Mouse (Mus musculus): ENCODE measurements around the gene Cd22. TPM values are rescaled to one million over a fixed set of nuclear protein-coding genes. Genes with fewer than 3 reads are reported as not detected.
"Not testable (repeated sequence)": the region's sequence is repeated elsewhere in the genome, so short reads cannot be mapped to it uniquely, and the experiment has no call there.

The Cd22 gene
- polyA plus RNA-seq (2012; ENCODE audit: insufficient read depth, insufficient read length, missing spikeins): 0.40 and 0.88 TPM in 2 replicates

DNA sequence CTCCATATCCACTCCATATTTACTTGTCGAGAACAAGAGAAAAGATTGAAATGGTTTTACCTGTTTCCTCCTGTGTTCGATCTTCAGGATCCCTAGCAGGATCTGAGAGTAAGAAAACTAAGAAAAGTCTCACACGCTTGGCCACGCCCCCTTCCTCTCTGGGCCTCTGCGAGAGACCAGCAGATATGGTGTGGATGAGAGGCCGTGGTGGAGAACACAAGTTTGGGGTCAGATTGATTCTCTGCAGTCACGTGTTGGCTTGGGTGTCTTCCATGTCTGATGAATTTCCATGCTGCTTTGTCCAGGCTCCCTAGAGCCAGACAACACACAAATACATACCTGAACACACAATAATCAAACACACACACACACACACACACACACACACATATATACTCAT is at the start of gene Cd22:
TSS of gene Cd22 (minus strand) at position 167 of the 400 bp plus-strand sequence.
- Histone ChIP-seq H3K4me3 (ENCODE audit: insufficient read depth, low read depth, low read length) (no peak within 1 kb of the TSS), H3K4me1 (ENCODE audit: control insufficient read depth, insufficient read depth, insufficient read length, low read length) (no peaks in the 10 kb centered on the region), H3K27ac (replicated peaks; ENCODE audit: low read depth, low read length) (no peak within 1 kb of the TSS)

DNA sequence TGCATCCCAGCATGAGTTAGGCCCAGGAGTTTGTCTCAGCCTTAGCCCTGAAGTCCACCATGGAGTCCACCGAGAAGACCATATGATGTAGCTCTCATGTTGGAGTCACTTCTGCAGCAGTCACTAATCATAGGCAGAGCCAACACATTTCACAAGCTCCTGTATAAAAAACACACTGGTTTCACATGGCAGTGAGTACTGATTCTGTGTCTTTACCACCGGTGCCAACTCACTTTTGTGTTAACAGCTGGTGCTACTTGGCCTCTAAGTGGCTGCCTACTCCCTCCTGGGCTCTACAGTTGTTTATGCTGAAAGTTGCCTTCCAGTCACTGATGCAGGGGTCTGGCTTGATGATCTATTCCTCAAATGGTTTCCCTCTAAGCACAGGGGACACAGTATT is 44.4 kb upstream of the Cd22 start, which contains the start of gene Hamp2:
TSS of gene Hamp2 (minus strand) at position 101 of the 400 bp plus-strand sequence.
- not testable (repeated sequence) for H3K4me3 ChIP-seq (ENCODE audit: insufficient read depth, low read depth, low read length); H3K4me1 ChIP-seq (ENCODE audit: control insufficient read depth, insufficient read depth, insufficient read length, low read length); H3K27ac ChIP-seq (replicated peaks; ENCODE audit: low read depth, low read length)

DNA sequence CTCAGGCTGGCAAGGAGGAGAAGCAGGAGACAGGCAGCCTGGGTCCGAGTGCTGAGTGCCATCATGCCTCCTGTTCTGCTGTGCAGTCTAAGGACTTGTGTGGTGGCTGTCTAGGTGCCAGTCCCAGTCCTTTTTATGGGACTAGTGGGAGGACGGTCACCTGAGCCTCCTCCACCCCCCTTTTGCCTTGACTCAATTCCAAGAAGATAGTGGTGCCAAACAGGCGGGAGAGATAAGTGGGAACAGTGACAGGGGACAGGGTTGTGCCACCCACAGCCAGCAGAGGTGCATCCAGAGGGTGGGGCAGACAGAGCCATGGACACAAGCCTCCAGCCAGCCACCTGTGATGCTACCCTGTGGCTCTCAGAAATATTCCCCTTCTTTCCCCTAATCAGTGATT is 43.9 kb upstream of the Cd22 start:
- Histone ChIP-seq H3K4me3 (ENCODE audit: insufficient read depth, low read depth, low read length) (no peak overlapping the region), H3K4me1 (ENCODE audit: control insufficient read depth, insufficient read depth, insufficient read length, low read length) (no peaks in the 10 kb centered on the region), H3K27ac (replicated peaks; ENCODE audit: low read depth, low read length) (no peak overlapping the region)

DNA sequence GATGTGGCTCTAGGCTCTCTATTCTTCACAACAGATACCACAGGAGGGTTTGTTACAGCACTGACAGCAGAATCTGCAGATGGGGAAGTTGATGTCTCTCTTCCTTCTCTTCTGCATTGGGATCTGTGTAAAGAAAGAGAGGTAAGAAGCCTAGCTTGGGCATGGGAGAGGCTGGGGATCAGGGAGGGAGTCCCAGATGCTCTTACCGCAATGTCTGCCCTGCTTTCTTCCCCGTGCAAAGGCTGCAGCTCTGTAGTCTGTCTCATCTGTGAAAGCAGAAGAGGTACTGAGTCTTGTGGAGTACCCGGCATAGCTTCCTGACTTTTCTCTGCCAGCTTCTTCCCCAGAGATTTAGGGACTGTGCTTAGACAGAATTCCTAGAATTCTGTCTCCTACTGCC is 42.3 kb upstream of the Cd22 start:
- not testable (repeated sequence) for H3K27ac ChIP-seq (replicated peaks; ENCODE audit: low read depth, low read length); H3K4me1 ChIP-seq (ENCODE audit: control insufficient read depth, insufficient read depth, insufficient read length, low read length); H3K4me3 ChIP-seq (ENCODE audit: insufficient read depth, low read depth, low read length)

DNA sequence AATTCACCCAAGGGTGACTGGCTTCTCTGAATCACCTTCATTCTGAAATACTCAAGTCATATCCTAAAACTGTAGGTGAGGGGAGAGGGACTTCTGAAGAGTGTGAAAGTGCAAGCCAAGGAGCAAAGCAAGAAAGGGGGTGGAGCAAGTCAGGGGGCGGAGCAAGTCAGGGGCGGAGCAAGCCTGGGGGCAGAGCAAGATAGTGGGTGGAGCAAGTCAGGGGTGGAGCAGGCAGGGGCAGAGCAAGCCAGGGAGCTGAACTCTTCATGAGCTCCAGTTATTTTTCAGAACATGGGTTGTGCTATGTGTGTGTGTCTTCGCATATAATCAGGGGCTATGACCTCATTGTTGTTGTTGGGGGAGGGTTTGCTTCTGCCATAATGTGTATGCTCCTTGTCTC is 40.1 kb upstream of the Cd22 start:
- Histone ChIP-seq H3K4me1 (ENCODE audit: control insufficient read depth, insufficient read depth, insufficient read length, low read length) (no peaks in the 10 kb centered on the region), H3K27ac (replicated peaks; ENCODE audit: low read depth, low read length) (no peak overlapping the region), H3K4me3 (ENCODE audit: insufficient read depth, low read depth, low read length) (no peak overlapping the region)

DNA sequence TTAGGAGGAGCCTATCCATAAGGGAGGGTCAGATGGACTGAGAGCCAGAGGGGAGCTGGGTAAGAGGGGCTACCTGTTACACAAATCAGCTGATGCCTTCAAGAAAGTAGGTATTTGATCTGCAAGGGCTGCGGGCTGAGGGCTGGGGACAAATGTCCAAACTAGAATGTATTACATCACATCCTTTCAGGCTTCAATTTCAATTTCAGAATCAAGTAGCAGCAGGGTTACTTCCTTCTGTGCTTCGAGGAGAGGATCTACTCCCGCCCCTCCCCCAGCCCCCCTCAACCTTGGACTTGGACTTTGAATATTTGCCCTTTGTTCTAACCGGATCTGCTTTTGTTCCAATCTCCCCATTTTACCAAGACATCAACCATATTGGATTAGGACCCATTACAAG is 37.1 kb upstream of the Cd22 start:
- Histone ChIP-seq H3K27ac (replicated peaks; ENCODE audit: low read depth, low read length) (no peak overlapping the region), H3K4me1 (ENCODE audit: control insufficient read depth, insufficient read depth, insufficient read length, low read length) (no peaks in the 10 kb centered on the region), H3K4me3 (ENCODE audit: insufficient read depth, low read depth, low read length) (no peak overlapping the region)

DNA sequence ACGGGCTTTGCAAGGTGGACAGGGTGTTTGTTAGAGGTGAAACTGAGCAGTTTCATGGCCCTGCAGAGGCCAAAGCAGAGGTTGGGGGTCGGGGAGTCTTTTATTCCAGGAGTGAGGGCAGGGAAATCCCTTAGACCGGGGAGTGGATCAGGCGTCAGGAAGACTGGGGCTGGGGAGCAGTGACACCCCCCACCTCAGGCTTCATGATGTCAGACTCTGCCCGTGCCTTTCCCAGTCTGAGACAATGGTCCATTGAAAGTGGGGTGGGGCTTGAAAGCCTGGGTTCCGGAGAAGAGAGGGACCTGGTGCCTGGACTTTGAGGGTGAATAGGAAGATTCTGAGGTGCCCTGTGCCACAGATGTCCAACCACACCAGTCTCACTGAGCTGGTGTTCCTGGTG is 36.6 kb upstream of the Cd22 start:
- H3K4me3 ChIP-seq (ENCODE audit: insufficient read depth, low read depth, low read length): no peak overlapping the region
- no peak overlapping the region for H3K27ac ChIP-seq (replicated peaks; ENCODE audit: low read depth, low read length)
- no peaks in the 10 kb centered on the region for H3K4me1 ChIP-seq (ENCODE audit: control insufficient read depth, insufficient read depth, insufficient read length, low read length)

DNA sequence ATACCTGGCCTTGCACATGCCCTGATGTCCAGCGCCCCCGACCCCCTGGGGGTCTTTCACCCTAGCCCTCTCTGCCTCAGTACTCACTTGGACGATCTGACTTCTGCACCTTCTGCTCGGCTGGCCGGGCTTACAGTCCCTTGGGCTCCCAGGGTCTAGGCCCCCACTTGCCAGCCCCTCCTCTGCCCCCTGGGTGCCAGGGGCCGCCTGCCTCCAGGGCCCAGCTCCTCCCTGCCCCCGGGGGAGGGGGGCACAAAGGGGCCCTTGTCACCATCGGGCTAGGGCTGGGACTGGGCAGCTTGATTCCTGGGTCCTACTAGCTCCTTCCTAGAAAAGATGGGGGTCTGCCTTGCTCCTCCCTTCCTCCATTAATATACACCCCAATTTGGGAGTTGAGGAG is 34.6 kb upstream of the Cd22 start, which contains the start of gene Mag:
TSS of gene Mag (minus strand) at position 142 of the 400 bp plus-strand sequence.
- no peak within 1 kb of the TSS for H3K27ac ChIP-seq (replicated peaks; ENCODE audit: low read depth, low read length)
- no peak within 1 kb of the TSS for H3K4me3 ChIP-seq (ENCODE audit: insufficient read depth, low read depth, low read length)
- H3K4me1 ChIP-seq (ENCODE audit: control insufficient read depth, insufficient read depth, insufficient read length, low read length): no peaks in the 10 kb centered on the region

DNA sequence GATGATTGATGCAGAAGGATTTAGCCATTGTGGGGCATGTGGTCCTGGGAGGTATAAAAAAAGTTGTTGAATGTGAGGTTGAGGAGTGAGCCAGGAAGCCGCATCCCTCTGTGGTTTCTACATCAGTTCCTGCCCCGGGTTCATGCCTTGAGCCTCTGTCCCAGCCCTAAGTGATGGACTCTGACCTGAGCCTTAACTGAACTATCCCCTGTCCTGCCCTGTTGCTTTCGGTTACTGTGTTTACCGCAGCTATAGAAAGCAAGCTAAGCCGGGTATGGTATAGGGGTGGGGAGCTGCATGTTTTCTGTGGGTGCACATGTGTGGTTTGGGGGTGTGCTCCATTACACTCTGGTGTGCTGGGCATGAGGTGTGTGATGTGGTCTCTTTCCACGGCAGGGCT is 29.6 kb upstream of the Cd22 start:
- H3K27ac ChIP-seq (replicated peaks; ENCODE audit: low read depth, low read length): no peak overlapping the region
- H3K4me3 ChIP-seq (ENCODE audit: insufficient read depth, low read depth, low read length): no peak overlapping the region
- peaks cover 3% of the 10 kb centered on the region; the same call in 1 of the 2 replicates for H3K4me1 ChIP-seq (ENCODE audit: control insufficient read depth, insufficient read depth, insufficient read length, low read length)

DNA sequence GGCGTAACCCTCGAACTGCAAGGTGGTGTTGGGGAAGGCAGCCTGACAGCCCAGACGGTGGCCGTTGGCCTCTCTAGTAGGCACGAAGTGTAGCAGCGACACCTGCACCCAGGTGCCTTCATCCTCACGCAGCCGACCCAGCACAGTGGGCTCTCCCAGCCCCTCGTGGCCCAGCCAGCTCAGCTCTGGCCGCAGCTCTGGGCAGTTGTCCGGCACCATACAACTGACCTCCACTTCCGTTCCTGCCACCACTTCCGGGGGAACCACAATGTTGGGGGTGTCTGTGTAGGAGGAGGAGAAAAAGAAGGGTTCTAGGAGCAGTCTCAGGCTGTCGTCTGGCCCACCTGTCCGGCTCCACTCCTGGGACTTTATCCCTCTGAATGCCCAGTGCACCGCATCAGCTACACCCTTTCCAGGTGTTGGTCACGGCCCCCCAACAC is 28.9 kb upstream of the Cd22 start:
- Histone ChIP-seq H3K4me3 (ENCODE audit: insufficient read depth, low read depth, low read length) (0 out of 2 replicates have a peak overlapping the region, but pooled peaks have one; percentile 12), H3K27ac (replicated peaks; ENCODE audit: low read depth, low read length) (no peak overlapping the region), H3K4me1 (ENCODE audit: control insufficient read depth, insufficient read depth, insufficient read length, low read length) (peaks cover 3% of the 10 kb centered on the region; the same call in 1 of the 2 replicates)

DNA sequence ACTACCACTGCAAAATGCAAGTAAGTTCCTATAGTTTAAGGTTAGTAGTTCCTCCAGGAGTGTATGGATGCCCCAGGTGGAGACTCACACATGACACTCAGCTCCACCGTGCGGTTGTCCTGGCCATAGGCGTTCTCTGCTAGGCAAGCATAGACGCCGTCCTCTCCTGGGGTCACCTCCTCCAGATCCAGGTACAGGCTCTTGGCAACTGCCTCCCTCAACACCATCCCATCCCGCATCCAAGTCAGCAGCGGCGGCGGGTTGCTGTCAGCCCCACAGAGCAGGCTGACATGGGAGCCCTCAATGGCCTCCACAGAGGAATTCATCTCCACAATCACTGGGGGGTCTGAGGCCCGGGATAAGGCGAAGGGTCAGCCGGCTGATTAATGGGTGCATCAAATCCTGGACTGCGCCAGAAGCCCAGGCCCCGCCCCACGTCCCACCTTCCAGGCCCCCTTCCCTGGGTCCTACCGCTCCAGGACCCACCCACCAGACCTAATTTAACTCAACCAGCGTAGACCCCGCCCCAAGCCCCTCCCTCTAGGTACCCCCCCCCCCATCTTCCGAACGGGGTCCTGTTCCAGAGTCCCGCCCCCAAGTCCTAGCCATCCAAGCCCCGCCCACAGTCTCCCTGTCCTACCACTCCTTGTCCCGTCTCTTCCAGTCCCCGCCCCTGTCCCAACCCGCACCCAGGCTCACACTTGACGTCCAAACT is 28.3 kb upstream of the Cd22 start:
- no peak overlapping the region for H3K27ac ChIP-seq (replicated peaks; ENCODE audit: low read depth, low read length)
- H3K4me3 ChIP-seq (ENCODE audit: insufficient read depth, low read depth, low read length): 0 out of 2 replicates have a peak overlapping the region, but pooled peaks have one; percentile 12
- H3K4me1 ChIP-seq (ENCODE audit: control insufficient read depth, insufficient read depth, insufficient read length, low read length): peaks cover 3% of the 10 kb centered on the region; the same call in 1 of the 2 replicates

DNA sequence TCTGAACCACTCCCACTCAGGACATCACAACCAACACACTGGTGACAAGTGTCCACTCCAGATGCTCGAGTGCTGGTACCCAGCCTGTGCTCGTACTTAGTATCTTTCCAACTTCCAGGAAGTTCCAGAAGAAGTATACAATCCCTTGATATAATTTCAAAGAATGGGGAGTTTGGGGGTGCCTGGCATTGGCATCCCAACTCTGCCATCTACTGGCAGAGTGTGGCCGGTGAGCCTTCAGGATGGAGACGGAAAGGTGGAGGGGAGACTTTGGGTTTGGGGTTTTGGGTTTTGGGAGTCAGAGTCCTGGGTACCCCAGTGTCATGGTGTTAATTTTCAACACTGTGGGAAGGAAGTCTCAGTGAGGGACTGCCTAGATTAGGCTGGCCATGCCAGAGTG is 23.9 kb upstream of the Cd22 start:
- H3K4me3 ChIP-seq (ENCODE audit: insufficient read depth, low read depth, low read length): no peak overlapping the region
- no peak overlapping the region for H3K27ac ChIP-seq (replicated peaks; ENCODE audit: low read depth, low read length)
- H3K4me1 ChIP-seq (ENCODE audit: control insufficient read depth, insufficient read depth, insufficient read length, low read length): peaks cover 2% of the 10 kb centered on the region; the same call in 1 of the 2 replicates

DNA sequence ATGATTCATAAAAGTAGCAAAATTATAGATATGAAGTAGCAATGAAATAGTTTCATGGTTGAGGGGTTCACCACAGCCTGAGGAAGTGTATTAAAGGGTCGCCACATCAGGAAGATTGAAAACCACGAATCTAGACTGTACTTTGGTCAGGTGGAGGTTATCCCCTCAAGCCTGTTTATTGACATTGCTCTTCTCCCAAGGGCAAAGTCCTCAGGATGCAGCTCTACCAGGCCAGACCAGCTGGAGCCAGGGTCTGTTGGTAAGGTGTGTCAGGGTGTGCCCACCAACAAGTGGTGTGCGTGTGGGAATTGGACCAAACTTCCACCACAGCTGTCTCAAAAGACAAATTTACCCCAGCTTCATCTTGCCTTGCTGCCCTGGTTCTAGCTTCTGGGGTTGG is 15.1 kb upstream of the Cd22 start:
- Histone ChIP-seq H3K4me1 (ENCODE audit: control insufficient read depth, insufficient read depth, insufficient read length, low read length) (no peaks in the 10 kb centered on the region), H3K27ac (replicated peaks; ENCODE audit: low read depth, low read length) (no peak overlapping the region), H3K4me3 (ENCODE audit: insufficient read depth, low read depth, low read length) (no peak overlapping the region)

DNA sequence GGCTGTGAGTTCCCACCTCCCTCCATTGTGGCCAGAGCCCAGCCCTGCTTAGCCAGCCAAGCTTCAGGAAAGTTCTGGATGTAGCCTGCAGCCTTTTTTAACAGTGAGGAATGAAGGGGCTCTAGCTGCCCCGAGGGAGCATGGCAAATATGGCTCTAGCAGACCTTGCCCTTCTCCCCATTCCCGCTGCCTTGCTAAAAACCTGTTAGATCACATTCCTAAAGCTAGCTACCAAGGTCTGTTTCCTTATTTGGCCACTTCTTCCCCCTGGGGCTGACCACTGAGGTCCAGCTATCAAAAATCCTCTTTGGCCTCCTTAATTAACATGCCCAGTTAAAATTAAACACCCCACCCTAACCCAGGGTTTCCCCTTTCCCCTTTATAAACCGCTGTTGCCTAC is 12.4 kb upstream of the Cd22 start:
- Histone ChIP-seq H3K27ac (replicated peaks; ENCODE audit: low read depth, low read length) (no peak overlapping the region), H3K4me1 (ENCODE audit: control insufficient read depth, insufficient read depth, insufficient read length, low read length) (no peaks in the 10 kb centered on the region), H3K4me3 (ENCODE audit: insufficient read depth, low read depth, low read length) (no peak overlapping the region)

DNA sequence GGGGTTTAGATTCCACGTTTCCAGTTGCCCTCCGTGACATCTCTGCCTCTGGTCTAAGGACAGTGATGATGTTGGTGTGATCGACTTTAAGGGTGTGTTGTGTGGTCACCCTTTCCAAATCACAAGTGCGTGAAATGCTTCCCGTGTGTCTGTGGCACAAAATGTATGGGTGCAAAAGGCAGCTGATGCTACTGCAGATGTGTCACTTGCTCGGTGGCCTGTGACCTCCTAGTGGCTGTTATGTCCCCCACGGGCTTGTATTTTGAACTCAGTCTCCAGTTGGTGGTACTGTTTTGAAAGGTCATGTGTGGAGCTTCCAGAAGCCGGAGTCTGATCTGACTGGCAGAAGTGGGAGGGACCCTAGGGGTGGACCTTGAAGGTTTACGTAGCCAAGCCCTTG is 11.6 kb upstream of the Cd22 start:
- Histone ChIP-seq H3K27ac (replicated peaks; ENCODE audit: low read depth, low read length) (no peak overlapping the region), H3K4me3 (ENCODE audit: insufficient read depth, low read depth, low read length) (no peak overlapping the region), H3K4me1 (ENCODE audit: control insufficient read depth, insufficient read depth, insufficient read length, low read length) (no peaks in the 10 kb centered on the region)

DNA sequence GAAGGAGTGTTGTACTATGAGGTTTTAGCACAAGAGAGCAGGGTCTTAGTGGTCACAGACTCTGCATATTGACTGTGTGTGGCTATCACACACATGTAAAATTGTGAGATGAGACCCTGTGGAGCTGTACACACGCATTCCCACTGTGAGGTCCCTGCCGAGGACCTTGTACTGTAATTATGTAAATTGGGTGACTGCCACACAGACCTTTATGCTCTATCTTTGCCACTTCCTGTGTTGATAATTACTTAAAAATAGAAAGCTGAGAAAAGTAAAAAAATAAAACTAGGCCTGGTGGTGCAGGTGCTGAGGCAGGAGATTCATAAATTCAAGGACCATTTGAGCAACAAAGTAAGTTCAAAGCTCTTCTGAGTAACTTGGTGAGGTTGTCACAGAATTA is 10.5 kb upstream of the Cd22 start:
- no peak overlapping the region for H3K4me3 ChIP-seq (ENCODE audit: insufficient read depth, low read depth, low read length)
- H3K27ac ChIP-seq (replicated peaks; ENCODE audit: low read depth, low read length): no peak overlapping the region
- H3K4me1 ChIP-seq (ENCODE audit: control insufficient read depth, insufficient read depth, insufficient read length, low read length): no peaks in the 10 kb centered on the region
